Mouse (Mus musculus) adipose tissue, adult 10 weeks (tissue): ENCODE data around the gene Cfap97d1. TPM values are rescaled to one million over a fixed set of nuclear protein-coding genes. Genes with fewer than 3 reads are reported as not detected.

Experiments used
- polyA plus RNA-seq: library from polyadenylated mRNA; stranded (reverse); fragments of 350-450 nt; fragmentation: Illumina TruSeq; extraction: RNeasy Lipid Tissue Mini Kit (QIAGEN cat#74804); gene quantifications from one replicate; pipeline ENCODE4 v1.2.3, GENCODE M21; 2014; ENCODE audit warnings: low read depth, low replicate concordance

Cfap97d1 gene
- polyA plus RNA-seq = 1.6 TPM

GRCm38 (mm10) chr11:101984054-101985025, at the start of gene Cfap97d1:
Cfap97d1 (plus strand) TSS chr11:101984279.

GRCm38 (mm10) chr11:101966965-101967614, 17.0 kb upstream of the Cfap97d1 start, which contains the start of gene Sost:
Sost (minus strand) TSS chr11:101967015.

DNA sequence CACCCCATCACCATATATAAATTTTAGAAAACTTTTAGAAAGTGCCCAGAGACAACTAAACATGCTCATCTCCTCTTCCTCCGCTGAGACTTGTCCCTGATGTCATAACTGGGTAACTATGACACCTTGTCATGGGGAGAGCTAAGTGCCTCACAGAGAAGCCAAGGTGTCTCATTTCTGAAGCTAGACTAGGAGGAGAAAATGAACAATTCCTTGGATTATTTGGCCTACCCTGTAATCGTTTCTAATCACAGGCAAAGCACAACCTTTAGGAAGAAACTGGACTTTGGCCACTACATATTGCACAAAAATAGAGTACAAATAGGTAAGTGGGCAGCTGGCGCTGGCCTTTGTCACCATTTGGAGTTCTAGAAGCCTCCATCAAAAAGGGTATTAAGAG, 2.8 kb downstream of the Cfap97d1 start, which contains the start of gene Dusp3:
TSS of gene Dusp3 (minus strand) at position 101 of the 400 bp plus-strand sequence.

DNA sequence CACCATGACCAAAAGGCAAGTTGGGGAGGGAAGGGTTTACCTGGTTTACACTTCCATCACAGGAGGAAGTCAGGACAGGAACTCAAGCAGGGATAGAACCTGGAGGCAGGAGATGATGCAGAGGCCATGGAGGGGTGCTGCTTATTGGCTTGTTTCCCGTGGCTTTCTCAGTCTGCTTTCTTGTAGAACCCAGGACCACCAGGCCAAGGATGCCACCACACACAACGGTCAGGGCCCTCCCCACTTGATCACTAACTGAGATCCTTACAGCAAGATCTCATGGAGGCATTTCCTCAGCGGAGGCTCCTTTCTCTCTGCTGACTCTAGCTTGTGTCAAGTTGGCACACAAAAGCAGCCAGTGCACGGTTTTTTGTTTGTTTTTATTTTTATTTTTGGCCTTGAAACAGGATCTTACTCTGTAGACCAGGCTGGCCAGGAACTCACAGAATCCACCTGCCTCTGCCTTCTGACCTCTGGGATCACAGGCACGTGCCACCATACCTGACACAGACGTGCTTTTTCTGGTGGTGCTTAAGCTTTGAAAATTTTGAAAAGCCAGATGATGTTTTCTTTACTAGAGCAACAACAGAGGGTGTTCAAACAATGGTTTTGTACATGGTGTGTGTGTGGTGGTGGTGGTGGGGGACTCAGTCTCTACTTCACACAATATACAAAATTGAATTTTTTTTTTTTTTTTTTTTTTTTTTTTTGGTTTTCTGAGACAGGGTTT, 44.2 kb downstream of the Cfap97d1 start, which contains the start of gene Mpp3:
TSS of gene Mpp3 (minus strand) at position 375 of the 730 bp plus-strand sequence.

GRCm38 (mm10) chr11:102041350-102041949, 57.4 kb downstream of the Cfap97d1 start, which contains the start of gene Cd300lg:
Cd300lg (plus strand) TSS chr11:102041509.

Other genes with a start within 250 kb of the Cfap97d1 start
- gene Etv4, start 198.9 kb upstream of the Cfap97d1 start, polyA plus RNA-seq = 40.5 TPM
- gene Meox1, start 89.9 kb upstream of the Cfap97d1 start, polyA plus RNA-seq = 3.1 TPM
- not detected for gene Sost, start 17.3 kb upstream of the Cfap97d1 start, polyA plus RNA-seq
- gene Dusp3, start 2.7 kb downstream of the Cfap97d1 start, polyA plus RNA-seq = 44.8 TPM
- 21.9 TPM for gene Mpp3, start 44.2 kb downstream of the Cfap97d1 start, polyA plus RNA-seq
- gene Cd300lg, start 57.2 kb downstream of the Cfap97d1 start, polyA plus RNA-seq = 59.1 TPM
- 41.1 TPM for gene Mpp2, start 104.2 kb downstream of the Cfap97d1 start, polyA plus RNA-seq
- gene Ppy, start 117.0 kb downstream of the Cfap97d1 start, polyA plus RNA-seq = 27.9 TPM
- gene Pyy, start 123.6 kb downstream of the Cfap97d1 start, polyA plus RNA-seq = not detected
- 1.8 TPM for gene Nags, start 161.2 kb downstream of the Cfap97d1 start, polyA plus RNA-seq
- gene Tmem101, start 172.1 kb downstream of the Cfap97d1 start, polyA plus RNA-seq = 13.5 TPM
- gene Lsm12, start 201.0 kb downstream of the Cfap97d1 start, polyA plus RNA-seq = 29.4 TPM
- 69.1 TPM for gene G6pc3, start 205.3 kb downstream of the Cfap97d1 start, polyA plus RNA-seq
- gene Hdac5, start 245.9 kb downstream of the Cfap97d1 start, polyA plus RNA-seq = 67.5 TPM